Mouse (Mus musculus) hindbrain, embryonic 11.5 days (tissue): Measurements from ENCODE around the gene Nacc2. TPM values are rescaled to one million over a fixed set of nuclear protein-coding genes. Genes with fewer than 3 reads are reported as not detected.

ENCODE experiments used
- ATAC-seq: fragments of 200-750 bp; cut with Nextera tagmentation; 2 replicates; pipeline ENCODE4 v1.8.0; 2017; ENCODE audit warnings: mild to moderate bottlenecking, moderate TSS enrichment, moderate library complexity; ENCODE audit not compliant: low FRiP score
- DNase-seq: peaks from one replicate; pipeline ENCODE4 v3.0.0-alpha.2; 2015; ENCODE audit warnings: low spot score
- H3K27ac ChIP-seq: fragments of 300-500 bp; sonication (generic); 2 replicates; pipeline ENCODE4 v1.5.1; 2014; ENCODE audit warnings: mild to moderate bottlenecking, low read depth, low read length
- H3K27me3 ChIP-seq: fragments of 300-500 bp; sonication (generic); 2 replicates; pipeline ENCODE4 v1.6.1; 2014; ENCODE audit warnings: mild to moderate bottlenecking, low read length, moderate library complexity, mixed read lengths; ENCODE audit not compliant: control insufficient read depth, insufficient read depth
- H3K36me3 ChIP-seq: fragments of 300-500 bp; sonication (generic); 2 replicates; pipeline ENCODE4 v1.6.1; 2014; ENCODE audit warnings: mild to moderate bottlenecking, low read length, moderate library complexity, mixed read lengths; ENCODE audit not compliant: control insufficient read depth, insufficient read depth
- H3K4me1 ChIP-seq: fragments of 300-500 bp; sonication (generic); replicated peaks from 2 replicates; pipeline ENCODE4 v1.6.1; 2014; ENCODE audit warnings: low read length, mixed read lengths; ENCODE audit not compliant: control insufficient read depth, insufficient read depth
- H3K4me2 ChIP-seq: fragments of 300-500 bp; sonication (generic); replicated peaks from 2 replicates; pipeline ENCODE4 v1.6.1; 2014; ENCODE audit warnings: mild to moderate bottlenecking, low read depth, low read length
- H3K4me3 ChIP-seq: fragments of 300-500 bp; sonication (generic); 2 replicates; pipeline ENCODE4 v1.5.1; 2014; ENCODE audit warnings: low read depth, low read length
- H3K9ac ChIP-seq: fragments of 300-500 bp; sonication (generic); 2 replicates; pipeline ENCODE4 v1.6.1; 2014; ENCODE audit warnings: low read depth, low read length
- H3K9me3 ChIP-seq: fragments of 300-500 bp; sonication (generic); 2 replicates; pipeline ENCODE4 v1.6.1; 2016; ENCODE audit warnings: low read length; ENCODE audit not compliant: control insufficient read depth
- WGBS: fragments of 180-500 bp; shearing (Covaris S2); extraction: QIAGEN DNeasy Blood & Tissue Kit; methylation state at CpG from one replicate; pipeline ENCODE4 v1.1.7; 2014; 5-methylcytosine and 5-hydroxymethylcytosine counted together
- polyA plus RNA-seq: library from polyadenylated mRNA; unstranded; fragments of >200 nt; fragmentation: Nextera tagmentation; extraction: Ambion mirVana; gene quantifications from 2 replicates; pipeline ENCODE4 v1.2.1, GENCODE M21; 2014

Nacc2 gene
- polyA plus RNA-seq, result 5.7 and 7.2 TPM in 2 replicates

DNA sequence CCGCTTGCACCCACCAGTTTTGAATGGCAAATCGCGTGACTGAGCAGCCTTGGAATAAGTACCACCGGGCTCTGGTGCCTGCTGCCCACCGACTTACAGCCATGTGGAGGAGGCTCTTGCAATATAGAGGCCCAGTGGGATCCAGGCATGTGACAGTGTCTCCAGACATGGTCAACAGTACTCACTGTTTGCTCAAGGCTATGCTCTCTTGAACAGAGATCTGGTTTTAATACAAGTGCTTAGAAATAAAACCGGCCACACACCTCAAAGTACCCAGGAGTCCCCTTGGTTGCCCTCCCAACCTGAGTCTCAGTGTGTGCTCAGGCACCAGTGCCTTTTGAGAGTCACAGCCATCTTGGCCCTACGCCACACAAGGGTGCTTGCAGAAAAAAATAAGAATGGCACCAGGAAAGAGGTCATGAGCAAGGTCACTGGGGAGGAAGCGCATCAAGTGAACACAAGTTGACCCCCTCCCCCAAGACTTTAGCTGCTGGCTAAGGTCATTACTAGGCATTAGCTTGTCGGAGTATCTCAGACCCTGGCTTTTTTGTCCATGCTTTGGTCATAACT, at the start of gene Nacc2:
Gene Nacc2, minus strand, starts transcription at position 142 of the 570 bp plus-strand sequence.
- H3K4me1 ChIP-seq, result peaks cover 7% of the 10 kb centered on the region
- ATAC-seq, result no peak
- 24% methylated on average over 9 of the region's 9 CpGs for WGBS
- peak within 1 kb of the TSS; percentile 99 for H3K4me2 ChIP-seq
- no peak within 1 kb of the TSS for H3K27ac ChIP-seq
- H3K4me3 ChIP-seq, result peak within 1 kb of the TSS; percentile 72
- H3K36me3 ChIP-seq, result no peaks in the 10 kb centered on the region
- H3K27me3 ChIP-seq, result peaks cover 38% of the 10 kb centered on the region
- no peak for DNase-seq
- peak within 1 kb of the TSS; percentile 59 for H3K9ac ChIP-seq
- H3K9me3 ChIP-seq, result no peaks in the 10 kb centered on the region

DNA sequence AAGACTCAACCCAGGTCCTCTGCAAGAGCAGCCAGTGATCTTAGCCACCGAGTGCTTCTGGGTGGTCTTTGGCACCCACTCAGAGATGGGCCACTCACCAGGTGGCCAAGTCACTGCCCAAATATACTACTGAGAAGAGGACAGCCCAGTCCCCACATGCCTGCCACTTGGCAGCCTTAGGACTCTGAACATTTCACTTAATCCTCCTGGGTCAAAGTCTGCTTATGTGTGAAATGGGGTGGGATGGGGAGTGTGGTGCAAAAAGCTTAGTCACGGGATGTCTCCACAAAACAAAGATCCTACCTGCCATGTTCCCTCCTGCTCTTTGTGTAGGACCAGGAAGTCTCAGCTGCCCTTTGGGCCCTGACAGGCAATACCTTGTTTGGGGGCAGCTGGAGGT, 49.1 kb upstream of the Nacc2 start:
- no peaks in the 10 kb centered on the region; the same call in 1 of the 2 replicates for H3K4me1 ChIP-seq
- H3K27me3 ChIP-seq, result no peaks in the 10 kb centered on the region; the same call in 1 of the 2 replicates
- H3K9me3 ChIP-seq, result no peaks in the 10 kb centered on the region
- no peak overlapping the region for H3K9ac ChIP-seq
- H3K4me3 ChIP-seq, result no peak overlapping the region
- no peak overlapping the region for H3K4me2 ChIP-seq
- no peaks in the 10 kb centered on the region for H3K36me3 ChIP-seq
- ATAC-seq (no peak), DNase-seq (no peak)
- H3K27ac ChIP-seq, result no peak overlapping the region
- WGBS, result 86% methylated on average over 2 of the region's 2 CpGs

DNA sequence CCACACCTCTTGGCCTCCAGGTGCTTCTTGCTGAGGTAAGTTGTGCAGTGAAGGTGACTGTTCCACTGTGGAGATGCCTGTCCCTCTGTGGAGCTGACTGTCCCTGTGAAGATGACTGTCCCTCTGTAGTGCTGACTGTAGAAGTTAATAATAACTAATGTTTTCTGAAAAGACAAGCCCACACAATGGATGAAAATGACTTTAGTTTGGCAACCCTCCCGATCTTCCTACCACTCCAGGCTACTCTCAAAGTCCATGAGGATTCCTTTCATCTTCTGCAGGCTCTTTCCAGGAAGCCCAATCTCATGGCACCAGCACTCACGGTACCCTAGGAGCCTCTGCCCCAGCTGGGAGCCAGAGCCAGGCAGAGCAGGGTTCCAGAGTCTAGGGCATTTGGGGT, 47.4 kb upstream of the Nacc2 start:
- 52% methylated on average over 2 of the region's 2 CpGs for WGBS
- Histone ChIP-seq H3K27me3 (no peaks in the 10 kb centered on the region; the same call in 1 of the 2 replicates), H3K4me1 (no peaks in the 10 kb centered on the region; the same call in 1 of the 2 replicates), H3K36me3 (no peaks in the 10 kb centered on the region), H3K9ac (no peak overlapping the region), H3K27ac (no peak overlapping the region), H3K9me3 (no peaks in the 10 kb centered on the region), H3K4me2 (no peak overlapping the region), H3K4me3 (no peak overlapping the region)
- ATAC-seq, result no peak
- no peak for DNase-seq

DNA sequence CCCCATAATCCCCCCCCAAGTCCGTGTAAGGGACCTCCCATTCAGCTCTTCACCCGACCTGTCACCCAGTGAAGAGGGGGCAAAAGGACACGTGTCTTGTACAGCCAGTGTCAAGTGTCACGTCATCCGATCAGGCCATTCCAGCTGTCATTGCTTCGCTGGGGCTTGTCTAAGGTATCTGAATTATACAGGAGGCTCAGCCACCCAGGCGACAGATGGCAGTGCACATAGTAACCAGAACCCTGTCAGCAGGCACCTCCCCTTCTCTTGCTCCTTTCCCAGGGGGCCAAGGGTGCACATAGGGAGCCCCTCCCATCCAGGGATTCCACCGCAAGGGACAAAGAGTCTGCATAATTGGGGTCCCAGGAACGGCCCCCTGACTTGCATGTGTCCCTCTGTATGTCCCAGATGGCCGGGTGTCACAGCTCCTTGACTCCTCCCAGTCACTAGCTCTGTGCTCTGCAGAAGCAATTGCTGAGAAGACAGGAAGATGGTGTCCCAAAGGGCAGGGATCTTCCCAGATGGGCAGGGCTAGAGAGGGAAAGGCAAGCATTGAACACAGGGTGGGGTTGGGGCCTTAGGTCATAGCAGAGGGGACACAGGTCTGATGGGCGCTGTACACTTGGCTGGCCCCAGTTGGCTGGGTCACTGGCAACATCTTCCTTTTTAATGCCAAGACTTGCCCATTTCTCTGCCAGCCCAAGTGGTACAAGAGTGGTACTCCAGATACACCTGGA, 46.0 kb upstream of the Nacc2 start:
- no peaks in the 10 kb centered on the region for H3K36me3 ChIP-seq
- no peak overlapping the region for H3K27ac ChIP-seq
- H3K27me3 ChIP-seq, result no peaks in the 10 kb centered on the region; the same call in 1 of the 2 replicates
- no peaks in the 10 kb centered on the region for H3K9me3 ChIP-seq
- no peak overlapping the region for H3K9ac ChIP-seq
- H3K4me2 ChIP-seq, result no peak overlapping the region
- WGBS, result 17% methylated on average over 11 of the region's 11 CpGs
- ATAC-seq (peak; percentile 79), DNase-seq (peak; percentile 51)
- no peak overlapping the region for H3K4me3 ChIP-seq
- H3K4me1 ChIP-seq, result no peaks in the 10 kb centered on the region; the same call in 1 of the 2 replicates

DNA sequence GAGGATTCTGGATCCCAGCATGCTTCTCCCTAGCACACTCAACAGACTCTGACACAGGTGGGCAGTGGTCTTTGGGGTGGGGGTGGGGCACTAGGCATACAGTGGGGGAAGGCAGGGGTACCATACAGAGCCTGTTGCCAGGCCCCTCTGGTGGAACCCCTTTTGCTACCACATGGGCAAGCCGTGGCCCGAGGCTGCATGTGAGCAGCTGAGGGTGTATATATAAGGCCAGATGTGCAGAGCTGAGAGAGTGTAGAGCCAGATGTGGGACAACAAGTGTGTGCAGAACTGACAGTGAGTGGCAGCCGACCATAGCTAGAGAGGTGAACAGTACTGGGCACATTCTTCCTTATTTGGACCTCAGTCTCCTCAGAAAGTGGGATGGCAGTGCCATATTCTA, 43.9 kb upstream of the Nacc2 start:
- H3K9me3 ChIP-seq, result no peaks in the 10 kb centered on the region
- H3K4me3 ChIP-seq, result no peak overlapping the region
- H3K27me3 ChIP-seq, result no peaks in the 10 kb centered on the region; the same call in 1 of the 2 replicates
- ATAC-seq (no peak), DNase-seq (no peak)
- H3K4me1 ChIP-seq, result no peaks in the 10 kb centered on the region; the same call in 1 of the 2 replicates
- no peaks in the 10 kb centered on the region for H3K36me3 ChIP-seq
- WGBS, result 88% methylated on average over 3 of the region's 3 CpGs
- H3K27ac ChIP-seq, result no peak overlapping the region
- H3K9ac ChIP-seq, result no peak overlapping the region
- no peak overlapping the region for H3K4me2 ChIP-seq

DNA sequence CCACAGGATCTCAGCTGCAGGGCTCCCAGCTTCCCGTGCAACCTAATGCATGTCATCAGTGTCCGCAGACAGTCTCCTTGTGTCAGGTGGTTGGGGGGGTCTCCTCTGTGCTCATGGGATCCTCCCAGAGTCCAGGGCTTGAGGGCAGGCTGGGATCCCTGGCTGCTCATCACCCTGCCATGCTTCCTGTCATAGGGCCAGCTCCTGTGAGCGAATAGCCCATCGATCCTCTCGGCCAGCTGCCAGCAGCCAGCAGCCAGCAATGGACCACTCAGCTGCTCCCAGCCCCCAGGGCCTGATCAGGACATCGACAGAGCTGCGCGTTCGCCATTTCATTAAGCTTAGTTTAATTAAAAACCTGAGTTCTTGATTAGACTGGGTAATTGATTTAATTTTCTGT, 35.0 kb upstream of the Nacc2 start:
- DNase-seq (no peak), ATAC-seq (peak; percentile 55; the same call in 1 of the 2 replicates)
- Histone ChIP-seq H3K4me2 (no peak overlapping the region), H3K4me1 (peaks cover 3% of the 10 kb centered on the region; the same call in 1 of the 2 replicates), H3K9me3 (no peaks in the 10 kb centered on the region), H3K36me3 (no peaks in the 10 kb centered on the region), H3K4me3 (no peak overlapping the region), H3K27me3 (0 out of 2 replicates have a peak, but pooled peaks cover 3% of the 10 kb centered on the region), H3K9ac (no peak overlapping the region), H3K27ac (no peak overlapping the region)
- 81% methylated on average over 9 of the region's 9 CpGs for WGBS

DNA sequence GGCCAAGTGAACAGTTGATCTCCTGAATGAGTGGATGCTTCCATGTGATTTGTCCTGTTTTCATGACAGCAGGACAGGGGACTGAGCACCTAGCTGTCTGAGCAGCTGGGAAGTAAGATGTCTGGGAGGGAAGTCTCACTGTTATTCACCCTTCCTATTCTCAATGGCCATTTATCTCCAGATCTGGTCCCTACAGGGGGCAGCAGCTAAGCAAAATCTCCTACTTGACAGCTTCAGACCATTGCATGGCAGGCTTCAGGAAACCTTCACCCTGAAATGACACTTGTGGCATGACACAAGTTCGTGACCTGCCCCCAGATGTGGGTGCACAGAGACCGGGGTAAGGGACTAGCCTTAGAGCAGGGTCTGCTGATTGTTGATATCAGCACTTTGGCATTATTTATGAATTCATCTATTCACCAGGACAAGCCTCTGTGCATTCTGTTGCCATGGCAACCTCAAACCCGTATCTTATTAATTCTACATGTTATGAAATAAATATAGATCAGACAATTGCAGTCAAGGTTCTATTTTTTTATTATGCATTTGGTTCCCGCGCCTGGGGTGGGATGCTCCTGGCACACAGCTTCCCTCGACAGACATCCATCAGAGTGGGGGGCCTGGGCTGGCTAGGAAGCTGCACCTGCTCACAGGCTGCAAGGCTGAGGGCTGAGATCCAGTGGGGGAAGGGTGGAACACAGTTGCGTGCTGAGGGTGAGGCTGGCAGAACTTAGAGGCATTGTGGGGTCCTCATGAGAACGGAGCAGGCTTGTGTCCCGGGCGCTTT, 33.4 kb upstream of the Nacc2 start:
- DNase-seq, result no peak
- Histone ChIP-seq H3K9me3 (no peaks in the 10 kb centered on the region), H3K27ac (no peak overlapping the region), H3K9ac (no peak overlapping the region), H3K4me1 (peaks cover 3% of the 10 kb centered on the region; the same call in 1 of the 2 replicates), H3K4me3 (no peak overlapping the region), H3K36me3 (no peaks in the 10 kb centered on the region), H3K27me3 (0 out of 2 replicates have a peak, but pooled peaks cover 3% of the 10 kb centered on the region), H3K4me2 (no peak overlapping the region)
- ATAC-seq, result peak; percentile 65
- WGBS, result 65% methylated on average over 10 of the region's 10 CpGs

DNA sequence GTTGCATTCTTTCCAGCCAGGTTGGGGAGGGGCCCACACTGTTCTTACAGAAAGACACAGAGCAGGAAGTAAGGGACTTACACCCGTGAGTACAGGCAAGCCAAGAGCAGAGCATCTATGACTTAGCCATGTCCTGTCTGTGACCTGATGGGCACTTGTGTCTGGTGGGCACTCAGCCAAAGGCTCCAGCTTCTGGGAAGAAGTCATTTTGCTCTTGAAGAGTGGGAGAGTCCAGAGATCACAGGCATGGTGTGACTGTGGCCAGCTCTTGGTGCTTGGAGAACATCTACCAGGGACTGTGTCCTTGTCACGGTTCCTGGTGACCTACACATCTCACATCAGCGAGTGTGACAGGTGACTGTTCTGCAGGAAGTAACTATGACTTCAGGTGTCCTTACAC, 32.7 kb upstream of the Nacc2 start:
- Histone ChIP-seq H3K4me3 (no peak overlapping the region), H3K27me3 (0 out of 2 replicates have a peak, but pooled peaks cover 3% of the 10 kb centered on the region), H3K9me3 (no peaks in the 10 kb centered on the region), H3K4me1 (peaks cover 3% of the 10 kb centered on the region; the same call in 1 of the 2 replicates), H3K4me2 (no peak overlapping the region), H3K27ac (no peak overlapping the region), H3K9ac (no peak overlapping the region), H3K36me3 (no peaks in the 10 kb centered on the region)
- WGBS, result 79% methylated on average over 3 of the region's 3 CpGs
- DNase-seq (no peak), ATAC-seq (no peak)
